Mouse (Mus musculus) testis, adult 2 months (tissue): ENCODE results near the gene BC016579. TPM values are rescaled to one million over a fixed set of nuclear protein-coding genes. Genes with fewer than 3 reads are reported as not detected.
A peak's percentile ranks its signal among the peaks of the same experiment; 100 is the strongest.

Experiments used
- H3K27ac ChIP-seq: fragments of 200-500 bp; 2 replicates; pipeline ENCODE4 v1.5.1; 2012; ENCODE audit warnings: low read depth, low read length; ENCODE audit not compliant: control insufficient read depth, insufficient read depth
- H3K27me3 ChIP-seq: fragments of 200-500 bp; 2 replicates; pipeline ENCODE4 v1.6.1; 2012; ENCODE audit warnings: mild to moderate bottlenecking, low read length, moderate library complexity; ENCODE audit not compliant: control insufficient read depth, insufficient read depth
- H3K36me3 ChIP-seq: fragments of 200-500 bp; 2 replicates; pipeline ENCODE4 v1.6.1; 2012; ENCODE audit warnings: mild to moderate bottlenecking, low read length; ENCODE audit not compliant: control insufficient read depth, insufficient read depth
- H3K4me1 ChIP-seq: fragments of 200-500 bp; 2 replicates; pipeline ENCODE4 v1.6.1; 2012; ENCODE audit warnings: low read length; ENCODE audit not compliant: control insufficient read depth, insufficient read depth
- H3K4me3 ChIP-seq: fragments of 200-500 bp; 2 replicates; pipeline ENCODE4 v1.5.1; 2012; ENCODE audit warnings: low read depth, mild to moderate bottlenecking, low read length, moderate library complexity, mixed read lengths; ENCODE audit not compliant: control insufficient read depth
- CTCF ChIP-seq: fragments of 200-500 bp; IDR thresholded peaks from 2 replicates; pipeline ENCODE4 v1.5.1; 2012; ENCODE audit warnings: low read depth, mild to moderate bottlenecking, inconsistent platforms, low read length, moderate library complexity; ENCODE audit not compliant: control insufficient read depth, insufficient read depth, insufficient replicate concordance
- POLR2A ChIP-seq: fragments of 200-500 bp; IDR thresholded peaks from 2 replicates; pipeline ENCODE4 v1.6.1; 2012; ENCODE audit warnings: low read depth, mild to moderate bottlenecking, inconsistent platforms, low read length, moderate library complexity; ENCODE audit not compliant: control insufficient read depth
- polyA plus RNA-seq: library from polyadenylated mRNA; depleted of rRNA; stranded (reverse); fragments of >200 nt; gene quantifications from 2 replicates; pipeline ENCODE4 v1.2.3, GENCODE M21; 2012; rRNA removed

The BC016579 gene
- polyA plus RNA-seq, 1 experiment, result not detected

DNA sequence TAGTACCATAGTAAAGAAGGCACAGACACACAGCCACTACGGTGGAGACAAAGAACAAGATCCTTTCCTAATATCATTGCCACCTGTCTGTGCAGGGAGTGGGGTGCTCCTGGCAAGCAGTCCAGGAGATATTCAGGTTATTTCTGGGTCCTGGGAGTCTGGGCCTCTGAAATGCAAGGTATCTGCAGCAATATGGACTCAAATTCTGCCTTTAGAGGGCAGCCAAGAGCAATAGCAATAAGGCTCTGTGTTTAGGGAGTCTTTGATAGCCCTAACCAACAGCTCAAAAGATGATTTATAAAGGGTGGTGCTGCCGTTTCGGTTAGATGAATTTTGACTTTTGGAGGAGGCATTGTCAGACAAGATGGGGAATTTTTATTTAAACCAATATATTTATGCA lies 44.6 kb downstream of the BC016579 start:
- Histone ChIP-seq H3K27me3 (no peaks in the 10 kb centered on the region), H3K4me1 (no peaks in the 10 kb centered on the region), H3K36me3 (no peaks in the 10 kb centered on the region), H3K27ac (peak overlapping the region; percentile 0; the same call in 1 of the 2 replicates), H3K4me3 (no peak overlapping the region)
- TF ChIP-seq CTCF (no peak), POLR2A (no peak)

DNA sequence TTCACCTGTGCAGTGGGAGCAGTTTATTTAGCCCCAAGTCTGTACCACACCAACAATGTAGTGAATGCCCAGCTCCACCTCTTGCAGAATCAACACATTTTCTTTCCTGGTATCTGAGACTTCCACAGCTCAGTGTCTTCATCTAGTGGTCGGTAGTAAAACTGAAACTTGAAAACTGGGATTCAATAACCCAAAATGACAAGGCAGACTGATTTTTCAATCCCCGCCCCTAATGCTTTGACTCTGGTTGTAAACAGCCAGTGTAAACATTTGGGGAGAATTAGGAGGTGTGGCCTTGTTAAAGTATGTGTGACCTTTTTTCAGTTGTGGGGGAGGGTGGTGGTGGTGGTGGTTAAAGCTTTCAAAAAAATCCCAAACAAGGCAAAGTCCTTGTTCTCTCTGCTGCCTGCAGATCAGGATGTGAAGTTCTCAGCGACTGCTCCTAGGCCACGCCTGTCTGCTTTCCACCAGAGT lies 45.4 kb downstream of the BC016579 start:
- Histone ChIP-seq H3K36me3 (no peaks in the 10 kb centered on the region), H3K27ac (no peak overlapping the region; the same call in none of the 2 replicates), H3K4me3 (no peak overlapping the region), H3K27me3 (no peaks in the 10 kb centered on the region), H3K4me1 (no peaks in the 10 kb centered on the region)
- TF ChIP-seq POLR2A (no peak), CTCF (no peak)

DNA sequence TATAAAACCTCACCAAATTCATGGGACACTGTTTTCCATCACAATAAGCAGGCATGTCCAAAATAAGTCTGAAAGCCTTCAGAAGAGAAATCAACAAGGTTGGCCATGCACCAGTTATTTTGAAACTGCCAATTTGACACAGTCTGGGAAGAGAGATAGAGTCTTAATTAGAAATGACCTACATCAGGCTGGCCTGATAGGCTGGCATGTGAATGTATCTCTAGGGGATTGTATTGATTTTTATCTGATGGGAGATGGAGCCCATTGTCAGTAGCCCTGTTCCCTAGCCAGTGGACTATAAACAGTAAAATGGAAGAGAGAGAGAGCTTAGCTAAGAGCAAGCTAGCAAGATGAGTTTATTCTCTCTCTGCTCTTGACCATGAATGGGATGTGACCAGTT lies 58.4 kb downstream of the BC016579 start:
- no peaks in the 10 kb centered on the region for H3K27me3 ChIP-seq
- 0 out of 2 replicates have a peak, but pooled peaks cover 2% of the 10 kb centered on the region for H3K36me3 ChIP-seq
- H3K27ac ChIP-seq, result no peak overlapping the region
- no peaks in the 10 kb centered on the region for H3K4me1 ChIP-seq
- no peak for TF ChIP-seq CTCF
- no peak for TF ChIP-seq POLR2A
- H3K4me3 ChIP-seq, result no peak overlapping the region

DNA sequence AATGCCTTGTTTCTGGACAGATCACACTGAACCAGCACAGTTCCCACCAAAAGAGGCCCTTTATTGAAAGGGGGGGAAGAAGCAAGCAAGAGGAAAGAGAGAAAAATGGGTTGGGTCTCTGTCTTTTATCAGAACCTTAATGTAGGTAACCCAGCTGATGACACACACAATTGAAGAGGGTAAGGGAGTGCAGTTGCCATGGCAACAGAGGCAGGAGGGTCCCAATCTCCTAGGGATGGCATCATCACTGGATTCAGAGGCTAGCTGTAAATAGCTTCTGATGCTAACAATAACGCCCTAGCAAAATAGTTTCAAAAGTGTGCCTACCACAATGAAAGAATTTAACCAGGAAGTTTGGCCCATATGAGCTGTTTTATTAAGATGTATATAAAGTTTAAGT lies 60.2 kb downstream of the BC016579 start:
- Histone ChIP-seq H3K4me3 (no peak overlapping the region), H3K4me1 (no peaks in the 10 kb centered on the region), H3K27me3 (no peaks in the 10 kb centered on the region), H3K27ac (no peak overlapping the region), H3K36me3 (0 out of 2 replicates have a peak, but pooled peaks cover 2% of the 10 kb centered on the region)
- TF ChIP-seq CTCF (no peak), POLR2A (no peak)

DNA sequence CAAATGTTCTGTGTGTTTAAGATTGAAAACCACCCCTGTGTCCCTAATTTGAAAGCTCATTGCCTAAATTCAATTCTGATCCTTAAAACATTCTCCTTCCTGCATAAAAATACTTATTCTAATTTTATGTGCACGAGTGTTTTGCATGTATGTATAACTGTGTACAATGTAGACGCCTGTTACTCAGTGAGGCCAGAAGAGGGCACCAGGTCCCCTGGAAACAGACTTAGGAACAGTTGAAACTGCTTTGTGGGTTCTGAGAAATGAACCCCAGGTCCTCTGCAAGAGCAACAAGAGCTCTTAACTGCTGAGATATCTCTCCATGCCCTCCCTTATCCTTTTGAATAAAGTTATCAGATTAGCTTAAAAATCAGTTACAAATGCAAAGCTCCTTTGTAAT lies 71.4 kb downstream of the BC016579 start:
- Histone ChIP-seq H3K27me3 (no peaks in the 10 kb centered on the region), H3K27ac (no peak overlapping the region), H3K4me1 (no peaks in the 10 kb centered on the region), H3K36me3 (no peaks in the 10 kb centered on the region), H3K4me3 (no peak overlapping the region)
- no peak for TF ChIP-seq POLR2A
- TF ChIP-seq CTCF, result no peak

DNA sequence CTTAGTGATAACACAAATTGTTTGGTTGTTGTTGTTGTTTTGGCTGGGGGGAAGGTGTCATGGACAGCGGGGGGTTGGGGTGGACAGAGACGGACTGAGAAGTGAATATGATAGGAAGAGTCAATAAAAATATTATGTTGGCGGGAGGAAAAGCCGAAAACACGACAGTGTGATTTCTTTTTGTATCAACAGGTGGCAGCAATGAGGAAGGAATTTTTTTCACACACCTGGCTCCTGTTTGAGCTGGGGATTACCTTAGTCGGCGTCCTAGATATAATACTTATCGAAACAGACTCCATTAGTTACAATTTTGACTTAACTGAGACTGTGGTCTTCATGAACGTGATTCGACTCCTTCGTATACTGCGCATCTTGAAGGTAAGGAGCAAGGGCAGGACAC lies 74.0 kb downstream of the BC016579 start:
- Histone ChIP-seq H3K27ac (no peak overlapping the region), H3K4me1 (no peaks in the 10 kb centered on the region), H3K4me3 (no peak overlapping the region), H3K36me3 (no peaks in the 10 kb centered on the region), H3K27me3 (no peaks in the 10 kb centered on the region)
- no peak for TF ChIP-seq POLR2A
- no peak for TF ChIP-seq CTCF

Other genes with a start within 250 kb of the BC016579 start
- gene Cd200, start 245.0 kb downstream of the BC016579 start, polyA plus RNA-seq, result 15.9 and 16.2 TPM in 2 replicates
- gene Gm609, start 161.1 kb downstream of the BC016579 start, polyA plus RNA-seq, result 1.9 and 2.0 TPM in 2 replicates
- gene Gm17783, start 122.0 kb downstream of the BC016579 start, polyA plus RNA-seq, result 0.19 TPM in 1 of 2 replicates, not detected in the other
- gene Slc9c1, start 118.8 kb downstream of the BC016579 start, polyA plus RNA-seq, result 19.0 and 26.6 TPM in 2 replicates
- 0.48 and 0.54 TPM in 2 replicates for gene Gcsam, start 43.7 kb downstream of the BC016579 start, polyA plus RNA-seq
- gene Tmprss7, start 39.6 kb upstream of the BC016579 start, polyA plus RNA-seq, result 0.88 and 1.1 TPM in 2 replicates
- gene Tagln3, start 70.5 kb upstream of the BC016579 start, polyA plus RNA-seq, result 0.30 and 0.59 TPM in 2 replicates
- 9.3 and 10.3 TPM in 2 replicates for gene Abhd10, start 88.9 kb upstream of the BC016579 start, polyA plus RNA-seq